Mouse (Mus musculus) lung, adult 2 months (tissue): Measurements from ENCODE around the gene Pdzd7. TPM values are rescaled to one million over a fixed set of nuclear protein-coding genes. Genes with fewer than 3 reads are reported as not detected.
"Not testable (repeated sequence)": the region's sequence is repeated elsewhere in the genome, so short reads cannot be mapped to it uniquely, and the experiment has no call there.

Source experiments
- DNase-seq: peaks from one replicate; pipeline ENCODE4 v3.0.0; 2022
- H3K4me1 ChIP-seq: fragments of 200-500 bp; 2 replicates; pipeline ENCODE4 v1.6.1; 2011; ENCODE audit warnings: low read length; ENCODE audit not compliant: control insufficient read depth, insufficient read depth
- H3K4me3 ChIP-seq: fragments of 200-500 bp; replicated peaks from 2 replicates; pipeline ENCODE3; 2011; ENCODE audit warnings: low read depth, mild to moderate bottlenecking, control low read depth, low read length; ENCODE audit errors: extremely low read depth
- CTCF ChIP-seq: fragments of 200-500 bp; IDR thresholded peaks from 2 replicates; pipeline ENCODE4 v1.5.1; 2011; ENCODE audit warnings: mild to moderate bottlenecking, low read length, control low read depth; ENCODE audit not compliant: insufficient read depth
- POLR2A ChIP-seq: fragments of 200-500 bp; IDR thresholded peaks from 2 replicates; pipeline ENCODE4 v1.6.1; 2011; ENCODE audit warnings: low read depth, mild to moderate bottlenecking, control low read depth, low read length, borderline replicate concordance; ENCODE audit errors: extremely low read depth
- WGBS: fragments of 180-500 bp; shearing (Covaris S2); methylation state at CpG from one replicate; pipeline ENCODE4 v1.1.7; 2018; 5-methylcytosine and 5-hydroxymethylcytosine counted together
- polyA plus RNA-seq: library from polyadenylated mRNA; depleted of rRNA; stranded (reverse); fragments of >200 nt; gene quantifications from 2 replicates; pipeline ENCODE4 v1.2.3, GENCODE M21; 2012

The Pdzd7 gene
- polyA plus RNA-seq, 1 experiment, result 0.64 TPM

DNA sequence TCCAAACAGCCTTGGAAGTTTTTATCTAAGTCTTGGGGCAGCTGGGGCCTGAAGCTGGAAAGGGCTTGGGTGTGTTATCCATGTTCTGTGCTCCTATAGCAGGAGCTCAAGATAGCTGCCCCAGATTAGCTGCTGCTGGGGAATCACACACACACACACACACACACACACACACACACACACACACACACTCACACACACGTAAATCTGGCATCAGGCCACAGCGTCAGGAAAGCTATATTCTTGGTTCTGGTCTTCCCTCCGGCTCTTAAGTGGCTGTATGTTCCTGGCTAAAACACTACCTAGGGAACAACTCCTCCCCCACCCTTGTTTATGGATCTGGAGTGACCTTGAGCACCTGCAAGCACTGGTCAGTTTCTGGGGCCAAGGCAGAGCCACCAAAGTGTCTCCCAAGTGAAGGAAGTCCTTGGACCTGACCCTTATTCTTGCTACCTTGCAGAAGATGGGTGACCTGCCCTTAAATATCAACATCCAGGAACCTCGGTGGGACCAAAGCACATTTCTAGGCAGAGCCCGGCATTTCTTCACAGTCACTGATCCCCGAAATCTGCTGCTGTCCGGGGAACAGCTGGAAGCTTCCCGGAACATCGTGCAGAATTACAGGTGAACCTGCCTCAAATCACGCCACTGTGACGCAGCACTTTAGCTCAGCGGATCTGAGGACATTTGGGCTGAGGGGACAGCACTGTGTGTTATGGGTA is 3.3 kb upstream of the Pdzd7 start:
- H3K4me1 ChIP-seq, result peaks cover 6% of the 10 kb centered on the region; the same call in 1 of the 2 replicates
- WGBS, result 68% methylated on average over 12 of the region's 12 CpGs
- H3K4me3 ChIP-seq, result peak overlapping the region; percentile 91
- DNase-seq, result no peak
- TF ChIP-seq CTCF, result no peak
- TF ChIP-seq POLR2A, result no peak

DNA sequence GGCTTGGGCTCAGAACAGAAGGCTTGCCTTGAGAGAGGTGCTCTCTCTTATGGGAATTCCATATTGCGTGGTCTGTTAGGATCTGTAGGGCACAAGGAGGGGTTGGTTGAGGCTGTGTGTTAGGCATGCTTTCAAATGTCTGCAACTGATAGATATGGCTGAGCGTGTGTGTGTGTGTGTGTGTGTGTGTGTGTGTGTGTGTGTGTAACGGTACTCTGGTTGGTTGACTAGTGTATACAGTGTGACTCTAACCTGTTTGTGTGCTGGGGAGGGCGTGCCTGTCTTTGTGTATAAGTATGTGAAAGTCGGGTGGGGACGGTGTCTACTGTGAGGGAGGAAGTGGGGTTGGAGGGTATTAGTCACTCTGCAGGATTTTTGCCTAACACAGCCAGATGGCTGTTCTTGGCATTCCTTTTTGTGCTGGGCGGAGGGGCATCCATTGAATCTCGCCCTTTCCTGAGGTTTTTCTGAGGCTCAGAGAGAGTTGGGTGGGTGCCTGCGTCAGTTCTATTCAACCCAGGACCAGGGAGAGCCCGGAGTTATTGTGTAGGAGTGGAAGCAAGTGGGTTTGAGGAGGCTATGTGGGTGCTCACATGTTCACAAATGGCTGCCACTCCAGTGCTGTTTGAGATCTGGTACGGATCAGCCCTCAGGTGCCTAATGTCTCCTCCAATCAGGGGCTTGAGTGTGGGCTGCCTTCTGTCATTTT is 2.6 kb upstream of the Pdzd7 start:
- peaks cover 6% of the 10 kb centered on the region; the same call in 1 of the 2 replicates for H3K4me1 ChIP-seq
- WGBS, result under 1% methylated on average over 11 of the region's 11 CpGs
- peak overlapping the region; percentile 91 for H3K4me3 ChIP-seq
- no peak for DNase-seq
- TF ChIP-seq POLR2A, result no peak
- TF ChIP-seq CTCF, result no peak

DNA sequence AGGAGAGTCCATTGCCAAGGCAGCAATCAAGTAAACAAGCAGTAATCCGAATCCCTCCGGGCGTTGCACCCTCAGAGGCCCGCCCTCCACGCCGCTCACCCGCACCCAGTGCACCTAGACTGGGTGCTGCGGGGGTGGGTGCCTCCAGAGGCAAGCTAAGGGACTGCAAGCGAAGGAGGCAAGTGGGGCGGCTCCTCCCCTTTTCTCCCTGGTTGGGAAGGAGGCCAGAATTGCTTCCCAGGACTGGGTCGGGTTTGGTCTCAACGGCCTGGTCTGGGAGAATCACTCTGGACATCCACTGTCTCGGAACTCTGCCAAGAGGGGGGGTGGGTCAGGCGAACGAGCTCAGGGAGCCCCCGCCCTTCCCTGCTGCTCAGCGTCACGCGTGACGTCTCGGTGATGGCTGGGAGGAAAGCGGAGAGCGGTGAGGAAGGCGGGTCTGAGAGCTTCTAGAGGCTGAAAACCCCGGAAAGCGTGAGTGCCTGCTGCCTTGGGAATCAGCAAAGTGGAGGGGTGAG is 2.0 kb upstream of the Pdzd7 start, which contains the start of gene Sfxn3:
Sfxn3 (plus strand) TSS at position 87 of the 518 bp plus-strand sequence.
- under 1% methylated on average over 26 of the region's 26 CpGs for WGBS
- Histone ChIP-seq H3K4me1 (peaks cover 6% of the 10 kb centered on the region; the same call in 1 of the 2 replicates), H3K4me3 (peak within 1 kb of the TSS; percentile 91)
- peak; percentile 96 for DNase-seq
- TF ChIP-seq CTCF (peak; percentile 45), POLR2A (peak; percentile 73; the same call in 1 of the 2 replicates)

DNA sequence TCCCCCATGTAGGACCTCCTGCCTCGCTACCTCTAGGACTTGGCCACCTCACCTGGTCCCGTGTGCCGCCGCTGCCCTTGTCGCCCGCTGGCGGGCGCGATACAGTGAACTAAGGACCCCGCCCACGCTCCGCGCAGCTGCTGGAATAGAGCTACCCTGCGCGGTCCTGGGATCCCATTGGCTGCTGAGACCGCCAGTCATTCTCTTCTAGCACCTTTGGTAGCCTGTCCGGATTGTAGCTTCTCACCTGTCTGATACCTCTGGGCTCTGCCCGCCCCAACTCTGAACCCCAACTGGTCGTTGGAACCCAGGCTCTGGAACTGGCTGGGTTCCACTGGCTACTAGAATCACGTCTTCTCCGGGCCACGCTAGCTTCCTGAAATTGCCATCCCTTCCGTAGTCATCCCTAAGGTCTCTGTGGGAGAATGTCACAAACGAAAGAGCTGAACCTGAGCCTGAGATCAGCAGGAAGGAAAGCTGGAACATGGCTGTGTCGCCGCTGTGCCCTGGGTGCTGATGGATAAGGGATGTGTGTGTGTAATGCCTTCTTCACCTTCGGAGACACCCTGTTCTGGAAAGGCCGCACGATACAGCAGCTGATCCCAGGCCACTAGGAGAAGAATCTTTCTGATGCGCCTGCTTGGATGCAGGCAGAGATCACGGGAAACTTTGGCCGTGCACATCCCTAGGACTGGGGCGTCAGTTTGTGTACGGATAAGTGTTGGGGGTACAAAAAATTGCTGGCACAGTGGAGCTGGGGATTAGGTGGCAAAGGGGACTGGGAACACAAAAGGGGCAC is 1.2 kb upstream of the Pdzd7 start:
- peaks cover 6% of the 10 kb centered on the region; the same call in 1 of the 2 replicates for H3K4me1 ChIP-seq
- 2% methylated on average over 34 of the region's 34 CpGs for WGBS
- peak; percentile 86 for DNase-seq
- peak overlapping the region; percentile 91 for H3K4me3 ChIP-seq
- TF ChIP-seq POLR2A (no peak), CTCF (no peak)

DNA sequence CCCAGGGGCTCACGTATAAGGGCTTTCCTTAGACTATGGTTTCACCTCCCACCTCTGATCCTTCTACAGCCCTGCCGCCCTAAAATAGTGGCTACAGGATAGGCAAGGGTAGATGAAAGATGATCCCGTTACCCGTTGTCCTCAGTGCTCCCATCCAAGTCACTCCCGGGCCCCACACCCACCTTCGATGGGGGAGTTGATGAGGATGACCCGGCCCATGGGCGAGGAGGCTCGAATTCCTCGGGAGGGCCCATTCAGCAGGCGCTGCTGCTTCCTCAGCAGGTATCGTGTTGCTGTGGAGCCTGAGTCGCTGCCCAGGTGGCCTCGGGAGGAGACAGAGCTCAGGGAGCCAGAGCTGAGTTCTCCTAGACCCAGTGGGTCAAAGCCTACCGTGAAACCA is 281 bp downstream of the Pdzd7 start:
- 57% methylated on average over 15 of the region's 15 CpGs for WGBS
- Histone ChIP-seq H3K4me3 (no peak overlapping the region), H3K4me1 (peaks cover 6% of the 10 kb centered on the region; the same call in 1 of the 2 replicates)
- no peak for DNase-seq
- no peak for TF ChIP-seq CTCF
- TF ChIP-seq POLR2A, result no peak

DNA sequence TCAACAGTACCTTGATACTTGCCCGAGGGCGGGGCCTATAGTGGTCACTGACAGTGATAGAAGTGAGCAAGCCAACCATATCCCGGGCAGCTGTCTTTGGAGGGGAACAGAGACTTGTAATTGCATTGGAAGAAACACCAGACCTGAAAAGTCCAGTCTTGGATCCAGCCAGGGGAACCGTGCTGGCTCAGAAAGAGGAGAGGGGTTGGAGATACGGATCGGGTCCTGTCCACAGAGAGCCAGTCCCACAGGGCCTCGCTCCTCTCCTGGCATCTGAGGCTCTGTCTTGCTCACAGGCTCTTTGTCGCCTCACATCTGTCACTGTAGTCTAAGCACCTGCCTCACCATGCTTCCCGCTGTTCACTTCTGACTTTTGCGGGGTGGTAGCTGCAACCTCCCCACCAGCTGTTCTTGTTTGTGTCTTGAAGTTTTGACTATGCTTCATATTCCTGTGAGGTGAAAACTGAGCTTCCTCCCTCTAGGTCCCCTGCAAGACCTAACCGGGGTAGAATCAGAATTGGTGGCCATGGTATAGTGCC is 1.1 kb downstream of the Pdzd7 start:
- 69% methylated on average over 11 of the region's 11 CpGs for WGBS
- no peak for DNase-seq
- H3K4me3 ChIP-seq, result no peak overlapping the region
- TF ChIP-seq POLR2A, result no peak
- no peak for TF ChIP-seq CTCF
- H3K4me1 ChIP-seq, result peaks cover 6% of the 10 kb centered on the region; the same call in 1 of the 2 replicates

DNA sequence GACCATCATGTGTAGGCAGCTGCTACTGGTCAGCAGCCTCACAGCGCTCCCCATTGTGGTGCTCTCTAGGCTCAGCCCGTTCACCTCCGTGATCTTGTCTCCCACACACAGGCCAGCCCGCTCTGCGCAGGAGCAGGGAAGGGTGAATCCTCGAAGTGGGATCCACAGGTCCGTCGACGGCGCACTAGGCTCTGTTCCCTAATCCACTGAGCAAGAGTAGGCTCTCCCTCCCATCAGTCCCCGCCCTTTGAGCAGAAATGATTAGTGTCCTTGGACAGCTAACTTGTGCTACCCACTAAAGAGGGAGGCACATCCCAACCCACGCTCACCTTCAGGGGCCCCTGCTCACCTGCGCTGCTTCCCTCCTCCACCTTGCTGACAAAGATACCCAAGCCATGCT is 5.3 kb downstream of the Pdzd7 start:
- H3K4me3 ChIP-seq, result no peak overlapping the region
- H3K4me1 ChIP-seq, result no peaks in the 10 kb centered on the region
- 48% methylated on average over 13 of the region's 13 CpGs for WGBS
- TF ChIP-seq POLR2A (no peak), CTCF (no peak)
- DNase-seq, result no peak

DNA sequence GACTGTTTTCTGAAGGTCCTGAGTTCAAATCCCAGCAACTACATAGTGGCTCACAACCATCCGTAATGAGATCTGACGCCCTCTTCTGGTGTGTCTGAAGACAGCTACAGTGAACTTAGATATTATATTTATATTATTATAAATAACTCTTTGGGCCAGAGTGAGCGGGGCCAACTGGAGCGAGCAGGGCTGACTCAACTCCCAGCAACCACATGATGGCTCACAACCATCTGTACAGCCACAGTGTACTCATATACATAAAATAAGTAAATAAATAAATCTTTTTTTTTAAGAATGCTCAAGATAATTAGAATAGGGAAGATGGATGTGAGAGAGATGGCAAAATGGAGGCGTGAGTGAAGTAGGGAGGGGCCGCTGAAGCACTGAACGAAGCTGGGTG is 7.3 kb downstream of the Pdzd7 start:
- WGBS, result 84% methylated on average over 7 of the region's 7 CpGs
- H3K4me1 ChIP-seq, DNase-seq, H3K4me3 ChIP-seq: not testable (repeated sequence)

DNA sequence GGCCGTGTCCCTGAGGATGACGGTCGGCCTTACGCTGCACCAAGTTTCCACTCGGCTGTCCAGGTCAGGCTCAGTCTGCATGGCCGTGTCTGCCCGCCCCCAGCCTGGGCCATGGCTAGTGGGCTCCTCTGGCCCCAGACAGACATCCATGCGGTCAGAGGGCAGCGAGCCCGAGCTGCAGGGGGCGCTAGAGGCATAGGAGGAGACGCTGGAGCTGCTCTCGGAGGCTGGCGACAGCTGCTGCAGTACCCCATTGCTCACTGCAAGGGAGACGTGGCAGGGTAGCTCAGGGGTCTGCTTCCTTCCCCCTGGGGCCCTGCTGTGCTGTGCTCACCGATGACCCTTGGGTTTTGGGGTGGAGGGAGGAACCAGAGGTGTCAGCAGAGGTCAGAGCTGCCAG is 8.7 kb downstream of the Pdzd7 start:
- TF ChIP-seq CTCF, result peak; percentile 53
- no peak for TF ChIP-seq POLR2A
- DNase-seq, result peak; percentile 73
- Histone ChIP-seq H3K4me3 (no peak overlapping the region), H3K4me1 (no peaks in the 10 kb centered on the region)
- WGBS, result 42% methylated on average over 16 of the region's 16 CpGs
